Comparison of ENCODE assay signal across 24 mouse cellular contexts in genomic region chr8:128148351-128148942, GRCm38 (mm10).
DNase-seq lines count a peak whose midpoint lies in the region; ATAC-seq lines count a peak whose summit lies in the region.
"Had no signal": no experiment of that assay in that cellular context is flagged by ENCODE, and none has a peak within 500 bp of the region (broad histone marks: within the 10 kb centered on the region; RNA-seq: fewer than 3 reads in every experiment).

No protein-coding gene starts in this region.

- 0 out of 2 replicates have a peak overlapping the region, but pooled peaks have one; percentile 37 for H3K27ac ChIP-seq in lung, embryonic 16.5 days (ENCODE audit: low read length)
- H3K27ac ChIP-seq: embryonic facial prominence, embryonic 10.5 days; hindbrain, postnatal 0 days; limb, embryonic 15.5 days; liver, embryonic 15.5 days; midbrain, embryonic 13.5 days had no signal

- no peak overlapping the region for H3K4me2 ChIP-seq in lung, embryonic 16.5 days (ENCODE audit: low read depth, low read length)
- H3K4me2 ChIP-seq: heart, embryonic 12.5 days; limb, embryonic 15.5 days; liver, embryonic 15.5 days; midbrain, embryonic 13.5 days had no signal

- H3K4me1 ChIP-seq in lung, embryonic 16.5 days (replicated peaks; ENCODE audit: control insufficient read depth, insufficient read depth, low read length): no peaks in the 10 kb centered on the region
- H3K4me1 ChIP-seq: embryonic facial prominence, embryonic 10.5 days; heart, embryonic 12.5 days; limb, embryonic 15.5 days; liver, embryonic 15.5 days; midbrain, embryonic 13.5 days had no signal

- DNase-seq in lung, postnatal 4 days: no peak
- peak; percentile 90 for DNase-seq in 416B (ENCODE audit: low read depth)
- no peak for DNase-seq in adrenal gland, postnatal 36 days
- DNase-seq in testis, postnatal 14 days (ENCODE audit: low spot score): no peak
- no peak for DNase-seq in natural killer cell, adult 2 months (ENCODE audit: low spot score in 2 of 2)
- DNase-seq: adrenal gland, postnatal 14 days; cerebellum, adult 11-12 months; cerebellum, postnatal 36 days; heart, adult 11 months; heart, postnatal 36 days; kidney, adult 18-20 months; kidney, postnatal 10 days; lung, postnatal 36 days; right cerebral cortex, postnatal 25 days had no signal

- no peak overlapping the region for H3K4me3 ChIP-seq in lung, embryonic 16.5 days (ENCODE audit: low read length)
- H3K4me3 ChIP-seq: embryonic facial prominence, embryonic 10.5 days; heart, embryonic 12.5 days; limb, embryonic 15.5 days; liver, embryonic 15.5 days; midbrain, embryonic 13.5 days; myocyte had no signal

- H3K9me3 ChIP-seq in lung, embryonic 16.5 days (ENCODE audit: control insufficient read depth, low read length): no peaks in the 10 kb centered on the region
- H3K9me3 ChIP-seq: embryonic facial prominence, embryonic 10.5 days; heart, embryonic 12.5 days; limb, embryonic 15.5 days; liver, embryonic 15.5 days; midbrain, embryonic 13.5 days had no signal

- 65% methylated on average over 3 of the region's 3 CpGs for WGBS in lung, embryonic 16.5 days

- H3K36me3 ChIP-seq in lung, embryonic 16.5 days (ENCODE audit: control insufficient read depth, insufficient read depth, low read length): no peaks in the 10 kb centered on the region
- H3K36me3 ChIP-seq: embryonic facial prominence, embryonic 10.5 days; heart, embryonic 12.5 days; limb, embryonic 15.5 days; liver, embryonic 15.5 days; midbrain, embryonic 13.5 days had no signal

- H3K27me3 ChIP-seq in lung, embryonic 16.5 days (ENCODE audit: control insufficient read depth, insufficient read depth, low read depth, low read length): no peaks in the 10 kb centered on the region
- H3K27me3 ChIP-seq: heart, embryonic 12.5 days; limb, embryonic 15.5 days; liver, embryonic 15.5 days; midbrain, embryonic 13.5 days had no signal

- ATAC-seq in lung, embryonic 16.5 days (ENCODE audit: low read depth): no peak
- ATAC-seq in activated CD4-positive, CD25-positive, alpha-beta regulatory T cell, adult 4 months: peak; percentile 75
- peak; percentile 91 for ATAC-seq in megakaryocyte, adult 5-6 weeks (ENCODE audit: poor library complexity, severe bottlenecking)
- ATAC-seq: hindbrain, postnatal 0 days; midbrain, embryonic 13.5 days had no signal

- no peak overlapping the region for H3K9ac ChIP-seq in lung, embryonic 16.5 days (ENCODE audit: low read length)
- H3K9ac ChIP-seq: heart, embryonic 12.5 days; limb, embryonic 15.5 days; liver, embryonic 15.5 days; midbrain, embryonic 13.5 days had no signal
